Mouse (Mus musculus) thymus, adult 18-20 months (tissue): ENCODE data around the gene Tmem213.

Experiments used
- DNase-seq, 2 experiments: peaks; one replicate each; pipeline ENCODE4 v3.0.0; 2022; ENCODE audit warnings: mixed read lengths in 2 of 2

The Tmem213 gene

DNA sequence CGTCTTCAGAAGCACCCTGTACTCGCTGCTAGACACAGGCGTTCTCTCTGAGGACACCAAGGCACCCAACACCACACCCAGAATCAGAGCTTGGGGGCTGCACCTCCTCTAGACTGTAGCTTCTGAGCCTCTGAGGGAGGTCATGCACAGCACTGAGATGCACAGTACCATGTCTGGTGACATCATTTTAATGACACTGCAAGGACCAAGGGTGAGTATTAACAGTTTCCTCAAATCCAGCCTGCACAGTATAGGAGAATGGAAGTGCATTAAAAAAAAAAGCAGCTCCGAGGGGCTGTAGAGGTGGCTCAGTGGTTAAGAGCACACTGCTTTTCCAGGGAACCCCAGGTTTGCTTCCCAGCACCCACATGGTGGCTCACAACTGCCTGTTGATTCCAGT is 50.5 kb downstream of the Tmem213 start:
- DNase-seq = no peak

DNA sequence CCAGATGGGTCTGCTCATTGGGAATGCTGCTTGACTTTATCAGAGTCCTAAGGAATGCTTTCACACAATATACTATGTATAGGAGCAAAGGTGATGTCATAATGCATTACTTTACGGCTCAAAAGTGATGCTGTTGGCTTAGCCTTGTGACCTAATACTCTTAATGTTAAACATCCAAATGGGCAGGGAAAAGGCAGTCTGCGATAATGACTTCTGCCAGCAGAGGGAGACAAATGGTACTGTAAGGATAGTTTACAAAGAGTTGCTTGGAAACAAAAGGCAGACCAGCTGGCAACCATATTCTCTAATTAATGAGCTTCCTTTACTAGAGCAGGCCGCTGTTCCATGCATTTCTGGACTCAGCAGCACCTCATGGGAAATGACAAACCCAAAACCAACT is 51.0 kb downstream of the Tmem213 start:
- DNase-seq = peak; percentile 9 to 38

DNA sequence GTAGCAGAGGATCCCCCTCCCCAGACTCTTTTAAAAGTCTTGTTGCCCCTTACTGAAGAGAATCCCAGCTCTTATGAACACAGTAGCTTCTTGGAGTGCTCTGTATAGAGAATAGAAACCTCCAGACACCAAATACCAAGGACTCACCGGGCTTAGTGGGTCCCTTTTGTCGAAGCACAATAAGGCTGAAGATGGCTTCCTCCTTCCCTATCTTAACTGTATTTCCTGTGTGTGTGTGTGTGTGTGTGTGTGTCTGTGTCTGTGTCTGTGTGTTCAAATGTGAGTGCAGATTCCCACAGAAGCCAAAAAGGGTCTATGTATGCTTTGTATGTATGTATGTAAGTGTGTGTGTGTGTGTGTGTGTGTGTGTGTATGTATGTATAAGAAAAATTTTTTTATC is 51.5 kb downstream of the Tmem213 start:
- DNase-seq = no peak

DNA sequence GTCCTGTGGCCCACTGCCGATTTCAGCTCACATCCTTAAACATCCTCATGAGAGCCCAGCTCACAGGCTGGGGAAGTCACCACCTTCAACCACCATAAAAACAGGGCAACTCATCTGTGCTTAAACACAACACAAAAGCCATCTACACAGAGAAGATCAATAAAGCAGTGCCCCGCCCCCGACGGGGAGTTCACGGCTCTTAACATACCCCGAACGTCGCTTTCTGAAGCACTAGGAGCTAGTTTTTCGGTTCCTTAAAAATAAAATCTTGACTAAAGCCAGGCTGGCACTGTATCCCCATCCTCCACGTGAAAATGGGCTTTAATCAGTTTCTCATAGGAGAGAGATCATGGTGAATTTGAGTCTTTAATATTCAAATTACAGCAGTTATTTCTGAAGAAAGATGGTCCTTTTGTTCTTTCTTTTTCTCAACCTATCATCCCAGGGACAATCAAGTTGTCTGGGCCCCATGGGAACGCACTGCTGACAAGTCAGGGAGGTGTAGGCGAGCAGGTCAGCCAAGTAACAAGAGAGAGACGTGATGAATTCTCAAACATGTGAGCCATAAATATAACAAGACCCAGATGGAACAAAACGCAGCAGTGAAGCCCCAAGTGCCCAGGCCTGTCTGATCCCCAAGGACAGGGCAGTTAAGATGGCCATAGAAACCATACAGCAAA is 53.9 kb downstream of the Tmem213 start:
- DNase-seq = no peak

DNA sequence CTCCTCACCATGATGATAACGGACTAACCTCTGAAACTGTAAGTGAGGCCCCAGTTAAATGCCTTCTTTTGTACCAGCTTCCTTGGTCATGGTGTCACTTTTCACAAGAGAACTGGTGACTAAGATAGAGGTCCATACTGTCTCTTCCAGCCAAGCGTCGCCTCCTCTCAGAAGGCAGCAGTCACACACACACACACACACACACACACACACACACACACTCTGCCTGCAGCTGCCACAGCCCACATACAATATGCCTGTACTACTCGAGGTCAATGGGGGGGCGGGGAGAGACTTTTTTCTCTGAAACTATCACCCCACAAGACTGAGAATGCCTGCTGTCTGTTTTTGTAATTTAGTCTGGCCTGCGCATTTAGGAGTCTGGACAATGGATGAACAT is 55.6 kb downstream of the Tmem213 start:
- no peak for DNase-seq

DNA sequence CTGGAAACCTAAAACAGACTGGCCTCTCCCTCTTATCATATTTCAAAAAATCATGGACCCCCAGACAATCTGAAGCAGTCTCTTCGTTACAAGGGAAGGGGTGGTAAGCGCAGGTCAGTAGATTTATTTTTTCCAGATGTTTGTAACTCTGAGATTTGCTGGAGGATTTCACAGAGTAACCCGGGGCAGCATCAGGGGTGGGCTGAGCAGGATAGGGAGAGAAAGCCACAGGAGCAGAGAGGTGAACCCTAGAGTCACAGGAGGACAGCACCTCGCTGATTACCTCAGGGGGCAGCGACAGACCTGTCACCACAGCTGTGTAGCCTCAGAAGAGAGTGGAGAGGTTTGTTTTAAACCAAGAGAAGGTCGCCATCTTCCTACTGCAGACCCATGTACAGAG is 56.3 kb downstream of the Tmem213 start:
- DNase-seq = no peak
